Mouse (Mus musculus) heart, adult 9 months (tissue): ENCODE measurements around the gene Tmem136.

ENCODE experiments used
- DNase-seq, 2 experiments: peaks; one replicate each; pipeline ENCODE4 v3.0.0; 2022; ENCODE audit warnings: low spot score in 2 of 2

The Tmem136 gene

DNA sequence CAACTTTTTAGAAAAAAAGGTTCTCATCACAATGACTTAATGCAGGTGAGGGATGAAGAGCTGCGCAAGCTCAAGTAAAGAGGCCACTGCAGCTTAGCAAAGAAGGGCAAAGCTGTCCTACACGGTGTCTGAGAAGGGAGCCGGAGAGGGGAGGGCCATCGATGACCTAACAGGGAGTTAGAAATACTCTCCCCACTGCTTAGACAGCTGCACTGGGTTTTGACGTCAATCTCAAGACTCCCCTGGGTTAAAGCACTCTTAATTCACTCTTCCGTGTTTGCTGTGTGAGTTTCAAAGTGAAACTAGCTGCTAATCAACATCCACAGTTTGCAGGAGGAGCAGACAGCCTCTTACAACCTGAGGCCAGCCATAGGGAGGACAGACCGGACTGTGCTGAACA, 40.2 kb downstream of the Tmem136 start:
- no peak for DNase-seq

GRCm38 (mm10) chr9:43074611-43075010, 41.8 kb downstream of the Tmem136 start:
- no peak for DNase-seq

- DNase-seq = no peak
Measured at GRCm38 (mm10) chr9:43071741-43072140, 44.6 kb downstream of the Tmem136 start.

- DNase-seq = no peak
Measured at GRCm38 (mm10) chr9:43071176-43071575, 45.2 kb downstream of the Tmem136 start.

- DNase-seq = no peak
Measured at GRCm38 (mm10) chr9:43070566-43070965, 45.8 kb downstream of the Tmem136 start.

- DNase-seq = no peak
Measured at GRCm38 (mm10) chr9:43070153-43070552, 46.2 kb downstream of the Tmem136 start.

- peak in 1 of 2 experiments; percentile 18 for DNase-seq
Measured at GRCm38 (mm10) chr9:43067896-43068295, 48.5 kb downstream of the Tmem136 start.

DNA sequence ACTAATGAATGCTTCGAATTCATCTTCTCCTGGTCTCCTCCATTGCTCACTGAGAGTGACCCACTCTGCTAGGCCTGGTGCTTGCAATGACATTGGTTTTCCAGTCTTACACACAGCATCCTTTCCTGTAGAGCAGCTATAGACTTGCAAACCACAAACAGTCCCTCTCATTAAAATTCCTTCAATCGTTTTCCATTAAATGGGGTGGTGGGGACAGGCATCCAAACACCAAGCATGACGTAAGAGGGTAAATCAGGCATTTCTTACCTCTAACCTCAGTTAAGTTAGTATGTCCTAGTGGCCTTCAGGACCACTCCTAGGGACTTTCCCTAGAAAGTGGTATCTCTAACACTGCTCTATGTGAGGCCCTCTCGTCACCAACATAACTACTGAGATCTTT, 51.1 kb downstream of the Tmem136 start:
- DNase-seq = no peak

GRCm38 (mm10) chr9:43061545-43061944, 54.8 kb downstream of the Tmem136 start:
- DNase-seq = no peak
